Mouse (Mus musculus) midbrain, embryonic 16.5 days (tissue): Measurements from ENCODE around the gene Scarf1. TPM values are rescaled to one million over a fixed set of nuclear protein-coding genes. Genes with fewer than 3 reads are reported as not detected.

ENCODE experiments used
- ATAC-seq: fragments of 200-750 bp; cut with Nextera tagmentation; 2 replicates; pipeline ENCODE4 v1.8.0; 2017; ENCODE audit warnings: moderate TSS enrichment
- H3K27ac ChIP-seq: fragments of 300-500 bp; sonication (generic); 2 replicates; pipeline ENCODE4 v1.5.1; 2014; ENCODE audit warnings: mild to moderate bottlenecking, low read length, mixed read lengths
- H3K27me3 ChIP-seq: fragments of 300-500 bp; sonication (generic); 2 replicates; pipeline ENCODE4 v1.6.1; 2014; ENCODE audit warnings: low read depth, low read length, mixed read lengths; ENCODE audit not compliant: control insufficient read depth, insufficient read depth
- H3K36me3 ChIP-seq: fragments of 300-500 bp; sonication (generic); 2 replicates; pipeline ENCODE4 v1.6.1; 2014; ENCODE audit warnings: mild to moderate bottlenecking, low read length, moderate library complexity, mixed read lengths; ENCODE audit not compliant: control insufficient read depth, insufficient read depth
- H3K4me1 ChIP-seq: fragments of 300-500 bp; sonication (generic); 2 replicates; pipeline ENCODE4 v1.6.1; 2014; ENCODE audit warnings: mild to moderate bottlenecking, low read length, mixed read lengths; ENCODE audit not compliant: control insufficient read depth, insufficient read depth
- H3K4me2 ChIP-seq: fragments of 300-500 bp; sonication (generic); 2 replicates; pipeline ENCODE4 v1.6.1; 2014; ENCODE audit warnings: mild to moderate bottlenecking, low read length, mixed read lengths
- H3K4me3 ChIP-seq: fragments of 300-500 bp; sonication (generic); 2 replicates; pipeline ENCODE4 v1.5.1; 2014; ENCODE audit warnings: low read depth, mild to moderate bottlenecking, low read length, moderate library complexity, mixed read lengths
- H3K9ac ChIP-seq: fragments of 300-500 bp; sonication (generic); 2 replicates; pipeline ENCODE4 v1.6.1; 2014; ENCODE audit warnings: low read depth, low read length, mixed read lengths
- H3K9me3 ChIP-seq: fragments of 300-500 bp; sonication (generic); replicated peaks from 2 replicates; pipeline ENCODE4 v1.6.1; 2014; ENCODE audit warnings: mild to moderate bottlenecking, low read length, mixed read lengths; ENCODE audit not compliant: control insufficient read depth, poor library complexity, severe bottlenecking
- WGBS: fragments of 180-500 bp; shearing (Covaris S2); extraction: QIAGEN DNeasy Blood & Tissue Kit; methylation state at CpG from one replicate; pipeline ENCODE4 v1.1.7; 2014; 5-methylcytosine and 5-hydroxymethylcytosine counted together
- polyA plus RNA-seq: library from polyadenylated mRNA; unstranded; fragments of >200 nt; fragmentation: Nextera tagmentation; extraction: Ambion mirVana; gene quantifications from 2 replicates; pipeline ENCODE4 v1.2.1, GENCODE M21; 2015

Scarf1 gene
- polyA plus RNA-seq, 1 experiment from 2014 or later, result 3.4 TPM

GRCm38 (mm10) chr11:75534286-75535033, 21.1 kb downstream of the Scarf1 start:
- peak overlapping the region; percentile 14; the same call in 1 of the 2 replicates for H3K4me3 ChIP-seq
- peaks cover 29% of the 10 kb centered on the region for H3K4me1 ChIP-seq
- no peaks in the 10 kb centered on the region for H3K36me3 ChIP-seq
- peak overlapping the region; percentile 55 for H3K9ac ChIP-seq
- H3K4me2 ChIP-seq, result peak overlapping the region; percentile 96
- no peaks in the 10 kb centered on the region for H3K9me3 ChIP-seq
- H3K27me3 ChIP-seq, result no peaks in the 10 kb centered on the region
- H3K27ac ChIP-seq, result no peak overlapping the region
- ATAC-seq, result no peak
- 44% methylated on average over 4 of the region's 4 CpGs for WGBS

DNA sequence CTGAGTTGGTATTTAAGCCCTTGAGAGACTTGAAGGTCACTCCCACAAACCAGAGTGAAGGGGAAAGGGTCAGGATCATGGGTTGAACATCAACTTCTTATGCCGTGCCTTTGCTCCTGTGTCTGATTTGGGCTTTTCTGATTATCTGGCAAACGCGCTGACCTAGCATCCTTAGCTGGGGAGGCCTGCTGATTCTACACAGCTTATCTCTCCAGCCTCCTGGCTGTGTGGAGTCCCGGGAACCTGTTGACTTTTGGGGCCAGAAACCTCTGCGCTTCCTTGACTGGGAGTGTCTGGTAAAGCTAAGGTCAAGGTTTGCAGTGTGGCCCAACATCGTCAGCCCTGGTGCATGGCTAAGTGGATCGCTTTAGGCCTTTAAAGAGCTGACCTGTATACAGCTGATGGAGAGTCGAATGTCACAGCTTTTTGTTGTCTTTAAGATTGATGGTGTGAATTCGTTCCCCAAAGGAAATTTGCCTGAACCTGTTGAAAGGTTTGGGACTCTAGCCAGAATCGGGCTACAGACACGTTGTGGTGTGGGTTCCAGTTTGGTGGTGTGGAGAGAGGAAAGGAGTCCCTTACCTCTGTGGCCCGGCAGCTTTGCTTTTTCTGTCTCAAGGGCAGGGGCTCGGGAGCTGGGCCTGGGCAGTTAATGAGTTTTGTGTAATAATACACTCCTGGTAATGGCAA, 21.9 kb downstream of the Scarf1 start:
- Histone ChIP-seq H3K27me3 (no peaks in the 10 kb centered on the region), H3K36me3 (no peaks in the 10 kb centered on the region), H3K4me1 (peaks cover 29% of the 10 kb centered on the region), H3K27ac (no peak overlapping the region), H3K4me2 (peak overlapping the region; percentile 51), H3K9ac (peak overlapping the region; percentile 55), H3K4me3 (0 out of 2 replicates have a peak overlapping the region, but pooled peaks have one; percentile 9), H3K9me3 (no peaks in the 10 kb centered on the region)
- WGBS, result 67% methylated on average over 13 of the region's 13 CpGs
- ATAC-seq, result no peak

DNA sequence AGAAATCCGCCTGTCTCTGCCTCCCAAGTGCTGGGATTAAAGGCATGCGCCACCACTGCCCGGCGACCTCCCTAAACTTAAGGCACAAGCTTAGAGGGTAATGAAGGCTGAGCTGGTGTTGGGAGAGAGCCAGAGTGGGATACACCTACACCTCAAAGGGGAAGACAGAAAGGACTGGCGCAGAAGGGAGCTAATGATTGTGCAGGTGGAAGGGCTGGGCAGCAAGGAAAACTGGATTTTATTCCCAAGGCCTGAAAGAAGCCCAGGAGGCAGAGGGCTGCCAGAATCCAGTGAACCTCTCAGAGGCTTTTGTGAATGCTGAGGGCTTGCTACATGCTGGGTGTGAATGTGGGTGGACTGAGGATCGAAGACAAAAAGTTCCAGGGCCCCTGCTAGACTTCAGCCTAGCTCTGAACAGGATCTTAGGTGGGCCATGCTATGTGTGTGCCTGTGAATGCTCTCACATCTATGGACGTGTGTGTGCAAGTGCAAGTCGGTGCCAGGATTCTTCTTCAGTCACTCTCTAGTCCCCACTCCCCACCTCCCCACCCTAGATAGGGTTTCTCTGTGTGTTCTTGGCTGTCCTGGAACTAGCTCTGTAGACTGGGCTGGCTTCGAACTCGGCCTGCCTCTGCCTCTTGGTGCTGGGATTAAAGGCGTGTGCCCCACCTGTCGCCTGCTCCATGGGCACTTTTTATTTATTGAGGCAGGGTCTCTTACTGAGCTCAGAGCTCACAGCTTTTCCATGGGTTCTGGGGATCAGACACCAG, 23.1 kb downstream of the Scarf1 start:
- Histone ChIP-seq H3K4me2 (no peak overlapping the region), H3K36me3 (no peaks in the 10 kb centered on the region), H3K27ac (no peak overlapping the region), H3K4me1 (peaks cover 29% of the 10 kb centered on the region), H3K9me3 (no peaks in the 10 kb centered on the region), H3K27me3 (no peaks in the 10 kb centered on the region), H3K4me3 (no peak overlapping the region), H3K9ac (no peak overlapping the region)
- 92% methylated on average over 12 of the region's 12 CpGs for WGBS
- ATAC-seq, result no peak

- no peak for ATAC-seq
- H3K4me1 ChIP-seq, result peaks cover 29% of the 10 kb centered on the region
- H3K4me2 ChIP-seq, result no peak overlapping the region
- no peaks in the 10 kb centered on the region for H3K9me3 ChIP-seq
- WGBS, result 92% methylated on average over 8 of the region's 8 CpGs
- no peak overlapping the region for H3K27ac ChIP-seq
- no peaks in the 10 kb centered on the region for H3K36me3 ChIP-seq
- H3K27me3 ChIP-seq, result no peaks in the 10 kb centered on the region
- H3K4me3 ChIP-seq, result no peak overlapping the region
- H3K9ac ChIP-seq, result no peak overlapping the region
Observed at GRCm38 (mm10) chr11:75537025-75537414, 23.7 kb downstream of the Scarf1 start.

DNA sequence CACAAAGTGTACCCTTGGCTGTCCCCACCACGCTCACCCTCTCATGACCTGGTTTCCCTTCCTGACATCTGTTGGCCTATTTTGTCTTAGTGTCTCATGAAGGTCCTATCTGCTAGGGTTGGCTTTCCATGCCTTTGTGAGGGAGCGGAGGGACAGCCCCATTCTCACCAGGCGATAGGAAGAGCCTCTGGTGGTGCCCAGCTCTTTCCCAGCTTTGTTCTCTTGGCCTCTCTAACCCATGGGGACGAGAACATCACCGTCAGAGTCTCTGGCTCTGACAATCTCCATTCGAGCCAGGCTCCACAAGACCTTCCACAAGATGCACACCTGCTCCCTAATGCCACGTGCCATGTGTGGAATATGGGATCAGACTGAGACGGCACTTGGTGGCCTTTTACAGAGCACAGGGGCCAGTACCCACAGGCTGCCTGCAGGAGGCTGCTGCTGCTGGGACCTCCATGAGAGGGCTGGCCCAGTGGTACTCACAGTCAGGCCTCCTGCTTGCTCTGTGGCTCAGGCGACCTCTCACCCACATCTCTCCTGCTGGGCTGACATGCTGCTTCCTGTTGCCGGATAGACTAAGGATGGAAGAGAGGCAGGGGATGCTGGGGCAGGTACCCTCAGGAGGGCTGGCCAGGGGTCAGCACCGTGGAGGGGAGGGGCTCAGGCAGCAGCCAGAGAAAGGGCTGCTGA, 24.3 kb downstream of the Scarf1 start:
- 42% methylated on average over 11 of the region's 11 CpGs for WGBS
- Histone ChIP-seq H3K36me3 (no peaks in the 10 kb centered on the region), H3K27ac (no peak overlapping the region), H3K4me3 (no peak overlapping the region), H3K4me2 (no peak overlapping the region), H3K27me3 (no peaks in the 10 kb centered on the region), H3K9ac (no peak overlapping the region), H3K4me1 (peaks cover 29% of the 10 kb centered on the region), H3K9me3 (no peaks in the 10 kb centered on the region)
- ATAC-seq, result no peak

DNA sequence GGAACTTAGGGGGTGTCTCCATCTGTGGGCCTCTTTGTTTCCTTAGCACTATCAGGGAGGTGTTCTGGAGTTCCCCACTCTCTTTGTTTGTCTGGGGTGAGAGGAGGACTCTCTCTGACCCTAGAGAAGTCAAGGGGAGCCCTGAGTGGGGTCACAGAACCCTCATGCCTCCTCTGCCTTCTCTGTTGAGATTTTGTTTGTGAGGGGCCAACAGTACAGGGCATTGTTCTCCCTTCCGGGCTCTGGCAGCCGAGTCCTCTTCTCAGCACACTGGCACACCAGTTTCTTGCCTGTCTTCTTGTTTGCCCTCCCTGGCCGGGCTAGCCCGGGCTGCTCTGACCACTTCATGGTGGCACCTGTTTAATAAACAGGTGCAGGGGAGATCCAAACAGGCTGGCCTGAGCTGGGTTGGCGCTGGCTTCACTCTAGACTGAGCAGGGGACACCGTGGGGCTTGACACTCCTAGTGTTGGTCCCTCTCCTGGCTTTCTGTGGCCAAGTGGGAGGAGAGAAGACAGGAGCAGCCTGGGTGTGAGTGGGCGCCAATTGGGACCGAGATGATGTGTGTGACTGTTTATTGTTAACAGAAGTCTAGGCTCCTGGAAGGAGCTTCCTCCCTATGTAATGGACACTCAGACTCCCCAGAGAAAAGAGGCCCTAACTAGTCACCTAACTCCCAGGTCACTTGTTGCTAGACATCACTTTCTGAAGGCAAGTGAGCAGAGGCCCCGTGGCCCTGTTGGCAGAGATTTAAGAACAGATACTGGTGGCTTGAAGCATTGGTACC, 25.0 kb downstream of the Scarf1 start:
- Histone ChIP-seq H3K27me3 (no peaks in the 10 kb centered on the region), H3K4me2 (no peak overlapping the region), H3K27ac (no peak overlapping the region), H3K4me1 (peaks cover 24% of the 10 kb centered on the region), H3K9me3 (no peaks in the 10 kb centered on the region), H3K9ac (no peak overlapping the region), H3K4me3 (no peak overlapping the region), H3K36me3 (no peaks in the 10 kb centered on the region)
- 66% methylated on average over 9 of the region's 9 CpGs for WGBS
- ATAC-seq, result no peak

GRCm38 (mm10) chr11:75538970-75539299, 25.6 kb downstream of the Scarf1 start:
- H3K9me3 ChIP-seq, result no peaks in the 10 kb centered on the region
- 85% methylated on average over 13 of the region's 13 CpGs for WGBS
- no peak for ATAC-seq
- no peaks in the 10 kb centered on the region for H3K27me3 ChIP-seq
- no peak overlapping the region for H3K9ac ChIP-seq
- H3K4me1 ChIP-seq, result peaks cover 18% of the 10 kb centered on the region
- no peak overlapping the region for H3K4me2 ChIP-seq
- H3K4me3 ChIP-seq, result no peak overlapping the region
- no peaks in the 10 kb centered on the region for H3K36me3 ChIP-seq
- no peak overlapping the region for H3K27ac ChIP-seq

- H3K9me3 ChIP-seq, result no peaks in the 10 kb centered on the region
- no peak overlapping the region for H3K9ac ChIP-seq
- H3K36me3 ChIP-seq, result 0 out of 2 replicates have a peak, but pooled peaks cover 2% of the 10 kb centered on the region
- H3K4me3 ChIP-seq, result no peak overlapping the region
- no peaks in the 10 kb centered on the region for H3K27me3 ChIP-seq
- H3K4me2 ChIP-seq, result no peak overlapping the region
- H3K27ac ChIP-seq, result no peak overlapping the region
- peaks cover 7% of the 10 kb centered on the region for H3K4me1 ChIP-seq
- WGBS, result 85% methylated on average over 8 of the region's 8 CpGs
- ATAC-seq, result no peak
Observed at GRCm38 (mm10) chr11:75540209-75540608, 26.9 kb downstream of the Scarf1 start.
